Mouse (Mus musculus) lung, postnatal 0 days (tissue): ENCODE data around the gene Rasgrp1.

ENCODE experiments used
- CTCF ChIP-seq: IDR thresholded peaks from 2 replicates; pipeline ENCODE4 v1.5.1; 2016; ENCODE audit warnings: antibody characterized with exemption, mild to moderate bottlenecking
- EP300 ChIP-seq: IDR thresholded peaks from 2 replicates; pipeline ENCODE4 v1.6.1; 2016; ENCODE audit warnings: antibody characterized with exemption, mild to moderate bottlenecking, control low read depth

DNA sequence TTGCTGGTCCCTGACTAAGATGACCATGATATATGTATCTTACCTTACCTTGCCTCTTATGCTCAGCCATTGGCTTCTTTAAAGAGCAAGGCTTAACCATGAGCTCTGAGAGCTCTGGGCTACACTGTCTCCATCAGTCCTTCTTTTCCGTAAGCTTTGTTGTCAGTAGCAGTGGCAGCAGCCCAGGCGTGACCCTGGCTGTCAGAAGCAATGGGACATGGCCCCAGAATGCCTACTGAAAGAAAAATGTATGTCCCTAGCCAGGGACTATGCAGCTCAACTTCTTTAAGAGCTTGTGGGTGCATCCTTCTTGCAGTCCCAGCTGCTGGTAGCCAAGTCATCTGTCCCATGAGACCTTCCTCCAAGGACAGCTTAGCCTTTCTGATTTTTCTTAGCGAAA lies 46.7 kb upstream of the Rasgrp1 start:
- TF ChIP-seq EP300 (no peak), CTCF (no peak)
